Mouse (Mus musculus): ENCODE measurements at regions not wholly inside any gene's neighbourhood (a gene's known extent, or its start where the extent isn't known, plus 50 kb on each side); places are given as distances from the start of the nearest gene placed in this dataset.

DNA sequence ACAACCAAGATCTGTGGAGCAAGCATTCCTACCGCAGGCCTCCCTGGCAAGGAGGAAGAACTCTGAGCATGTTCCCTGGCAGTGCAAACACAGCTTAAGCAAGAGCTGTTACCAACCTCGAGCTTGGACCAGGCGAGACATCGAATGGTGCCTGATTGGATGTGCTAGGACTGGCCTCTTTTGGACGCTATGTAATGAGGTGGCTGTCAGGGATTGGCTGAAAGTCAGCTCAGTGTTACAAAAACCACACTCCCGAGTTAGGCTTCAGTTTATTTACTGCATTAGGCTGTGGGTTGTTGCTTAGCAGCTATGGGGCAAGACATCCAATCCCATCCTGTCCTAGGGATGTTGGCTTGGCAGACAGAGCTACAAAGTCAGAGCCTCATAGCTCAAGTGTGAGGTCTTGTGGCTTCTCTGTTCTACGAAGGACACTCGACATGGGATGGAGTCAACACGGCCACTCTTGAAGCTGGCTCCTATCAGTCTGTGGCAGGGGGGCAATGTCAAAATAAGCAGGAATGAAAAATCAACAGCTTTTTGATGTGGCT, 244.5 kb downstream of the Prex1 start:
- no peak for TF ChIP-seq POLR2A (IDR thresholded peaks at IDR 0.05; ENCODE audit: insufficient read depth, low read depth, low read length)
- TF ChIP-seq CTCF (IDR thresholded peaks at IDR 0.05): no peak
- no peak for TF ChIP-seq EP300 (IDR thresholded peaks at IDR 0.05; ENCODE audit: insufficient read depth, low read depth, low read length)

Data from heart, adult 2 months (tissue).